Mouse (Mus musculus): ENCODE measurements around the gene Znrf3. TPM values are rescaled to one million over a fixed set of nuclear protein-coding genes. Genes with fewer than 3 reads are reported as not detected.

Gene Znrf3
- polyA plus RNA-seq, 2 experiments, result 8.0 to 12.9 TPM

GRCm38 (mm10) chr11:5255509-5256014, 189.1 kb downstream of the Znrf3 start:
- H3K4me1 ChIP-seq (ENCODE audit: control insufficient read depth, insufficient read depth, low read length), result peaks cover 45% of the 10 kb centered on the region
- 22% methylated on average over 9 of the region's 9 CpGs for WGBS
- no peak overlapping the region for H3K9ac ChIP-seq (ENCODE audit: low read depth, low read length, severe bottlenecking)
- TF ChIP-seq POLR2A (IDR thresholded peaks at IDR 0.05; ENCODE audit: borderline replicate concordance, extremely low read depth, insufficient read depth, insufficient read length), result no peak
- H3K9me3 ChIP-seq (ENCODE audit: control insufficient read depth, low read length), result no peaks in the 10 kb centered on the region
- no peak for ATAC-seq (ENCODE audit: low FRiP score, low read depth)
- no peak overlapping the region for H3K4me3 ChIP-seq (replicated peaks; ENCODE audit: low read length)
- 0 out of 2 replicates have a peak overlapping the region, but pooled peaks have one; percentile 17 for H3K4me2 ChIP-seq (replicated peaks; ENCODE audit: low read depth, low read length, severe bottlenecking)
- DNase-seq (ENCODE audit: low spot score), result no peak
- no peaks in the 10 kb centered on the region for H3K36me3 ChIP-seq (ENCODE audit: control insufficient read depth, insufficient read depth, low read length)
- no peaks in the 10 kb centered on the region for H3K27me3 ChIP-seq (ENCODE audit: control insufficient read depth, insufficient read depth, low read length)
- H3K27ac ChIP-seq (replicated peaks; ENCODE audit: low read depth, low read length), result peak overlapping the region; percentile 63; the same call in 1 of the 2 replicates

DNA sequence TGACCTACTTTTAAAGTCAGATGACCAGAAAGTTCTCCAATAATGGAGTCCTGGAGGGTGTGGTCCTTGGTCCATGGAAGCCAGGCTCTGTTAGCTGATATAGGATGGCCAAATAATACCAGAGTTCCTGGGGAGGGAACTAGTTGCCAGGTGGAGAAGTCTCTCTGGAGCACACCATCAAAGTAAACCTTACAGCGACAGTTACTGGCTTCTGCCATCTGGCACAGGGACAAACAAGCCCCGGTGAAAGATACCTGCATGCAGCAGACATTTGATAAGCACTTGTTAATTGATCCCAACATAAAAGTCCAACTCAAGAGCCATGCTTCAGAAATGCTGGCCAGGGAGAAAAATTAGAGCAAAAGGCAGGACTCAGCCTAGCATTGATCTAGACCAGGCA, 190.6 kb downstream of the Znrf3 start:
- WGBS, result 45% methylated on average over 2 of the region's 2 CpGs

GRCm38 (mm10) chr11:5253528-5253927, 191.1 kb downstream of the Znrf3 start:
- WGBS, result 41% methylated on average over 3 of the region's 3 CpGs

More for the DNA sequence above, 190.6 kb downstream of the Znrf3 start:
- no peak for TF ChIP-seq POLR2A (IDR thresholded peaks at IDR 0.05; ENCODE audit: borderline replicate concordance, extremely low read depth, insufficient read depth, insufficient read length)
- Histone ChIP-seq H3K27me3 (ENCODE audit: control insufficient read depth, insufficient read depth, low read length) (no peaks in the 10 kb centered on the region), H3K9ac (ENCODE audit: low read depth, low read length, severe bottlenecking) (no peak overlapping the region), H3K4me2 (replicated peaks; ENCODE audit: low read depth, low read length, severe bottlenecking) (no peak overlapping the region), H3K4me1 (ENCODE audit: control insufficient read depth, insufficient read depth, low read length) (peaks cover 40% of the 10 kb centered on the region), H3K4me3 (replicated peaks; ENCODE audit: low read length) (no peak overlapping the region), H3K27ac (replicated peaks; ENCODE audit: low read depth, low read length) (no peak overlapping the region), H3K36me3 (ENCODE audit: control insufficient read depth, insufficient read depth, low read length) (no peaks in the 10 kb centered on the region), H3K9me3 (ENCODE audit: control insufficient read depth, low read length) (no peaks in the 10 kb centered on the region)
- DNase-seq (ENCODE audit: low spot score), result no peak
- no peak for ATAC-seq (ENCODE audit: low FRiP score, low read depth)

DNA sequence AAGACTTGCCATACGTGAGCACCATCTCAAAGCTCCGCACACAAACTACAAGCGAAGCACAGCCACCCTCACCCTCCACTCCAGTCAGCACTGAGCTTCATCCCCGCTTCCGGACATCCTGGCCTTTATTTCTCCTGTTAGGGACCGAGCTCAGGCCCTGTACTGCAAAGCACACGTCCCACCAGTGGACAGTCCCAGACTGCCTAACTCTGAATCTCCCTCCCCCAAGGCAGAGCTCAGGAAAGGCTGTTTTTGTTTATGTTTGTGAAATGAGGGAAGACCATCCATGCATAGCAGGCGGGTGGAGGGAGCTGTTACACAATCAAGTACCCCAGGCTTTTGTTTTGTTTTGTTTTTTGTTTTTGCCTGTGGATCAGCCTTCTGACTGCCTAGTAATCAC, 191.9 kb downstream of the Znrf3 start:
- H3K9ac ChIP-seq (ENCODE audit: low read depth, low read length, severe bottlenecking), result no peak overlapping the region
- H3K9me3 ChIP-seq (ENCODE audit: control insufficient read depth, low read length), result no peaks in the 10 kb centered on the region
- ATAC-seq (ENCODE audit: low FRiP score, low read depth), result no peak
- no peaks in the 10 kb centered on the region for H3K27me3 ChIP-seq (ENCODE audit: control insufficient read depth, insufficient read depth, low read length)
- TF ChIP-seq POLR2A (IDR thresholded peaks at IDR 0.05; ENCODE audit: borderline replicate concordance, extremely low read depth, insufficient read depth, insufficient read length), result no peak
- no peak for DNase-seq (ENCODE audit: low spot score)
- no peak overlapping the region for H3K4me2 ChIP-seq (replicated peaks; ENCODE audit: low read depth, low read length, severe bottlenecking)
- H3K36me3 ChIP-seq (ENCODE audit: control insufficient read depth, insufficient read depth, low read length), result no peaks in the 10 kb centered on the region
- 82% methylated on average over 8 of the region's 8 CpGs for WGBS
- peaks cover 40% of the 10 kb centered on the region for H3K4me1 ChIP-seq (ENCODE audit: control insufficient read depth, insufficient read depth, low read length)
- no peak overlapping the region for H3K4me3 ChIP-seq (replicated peaks; ENCODE audit: low read length)
- H3K27ac ChIP-seq (replicated peaks; ENCODE audit: low read depth, low read length), result no peak overlapping the region

More at GRCm38 (mm10) chr11:5253528-5253927, 191.1 kb downstream of the Znrf3 start:
- no peaks in the 10 kb centered on the region for H3K36me3 ChIP-seq (ENCODE audit: control insufficient read depth, insufficient read depth, low read length)
- ATAC-seq (ENCODE audit: low FRiP score, low read depth), result no peak
- no peaks in the 10 kb centered on the region for H3K9me3 ChIP-seq (ENCODE audit: control insufficient read depth, low read length)
- DNase-seq (ENCODE audit: low spot score), result no peak
- no peaks in the 10 kb centered on the region for H3K27me3 ChIP-seq (ENCODE audit: control insufficient read depth, insufficient read depth, low read length)
- no peak overlapping the region for H3K4me3 ChIP-seq (replicated peaks; ENCODE audit: low read length)
- no peak overlapping the region for H3K9ac ChIP-seq (ENCODE audit: low read depth, low read length, severe bottlenecking)
- no peak overlapping the region for H3K27ac ChIP-seq (replicated peaks; ENCODE audit: low read depth, low read length)
- H3K4me2 ChIP-seq (replicated peaks; ENCODE audit: low read depth, low read length, severe bottlenecking), result no peak overlapping the region
- no peak for TF ChIP-seq POLR2A (IDR thresholded peaks at IDR 0.05; ENCODE audit: borderline replicate concordance, extremely low read depth, insufficient read depth, insufficient read length)
- peaks cover 40% of the 10 kb centered on the region for H3K4me1 ChIP-seq (ENCODE audit: control insufficient read depth, insufficient read depth, low read length)

DNA sequence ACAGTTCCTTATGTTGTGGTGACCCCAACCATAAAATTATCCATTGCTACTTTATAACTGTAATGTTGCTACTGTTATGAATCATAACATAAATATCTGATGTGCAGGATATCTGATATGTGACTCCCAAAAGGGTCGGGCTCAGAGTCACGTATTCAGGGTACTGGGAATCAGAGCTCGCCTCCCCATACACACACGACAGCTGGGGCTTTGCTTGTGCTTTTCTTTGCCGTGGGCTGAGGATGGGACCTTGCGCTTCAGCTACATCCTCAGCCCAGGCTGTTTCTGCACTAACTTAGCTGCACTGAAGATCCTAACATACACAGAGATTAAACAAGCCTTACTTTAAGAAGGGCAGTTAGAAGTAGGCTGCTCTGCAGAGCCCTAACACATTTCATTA, 193.5 kb downstream of the Znrf3 start:
- ATAC-seq (ENCODE audit: low FRiP score, low read depth) (0 out of 2 replicates have a peak, but pooled peaks have one; percentile 50), DNase-seq (ENCODE audit: low spot score) (no peak)
- Histone ChIP-seq H3K4me1 (ENCODE audit: control insufficient read depth, insufficient read depth, low read length) (peaks cover 26% of the 10 kb centered on the region), H3K27ac (replicated peaks; ENCODE audit: low read depth, low read length) (0 out of 2 replicates have a peak overlapping the region, but pooled peaks have one; percentile 33), H3K9me3 (ENCODE audit: control insufficient read depth, low read length) (no peaks in the 10 kb centered on the region), H3K27me3 (ENCODE audit: control insufficient read depth, insufficient read depth, low read length) (no peaks in the 10 kb centered on the region), H3K36me3 (ENCODE audit: control insufficient read depth, insufficient read depth, low read length) (no peaks in the 10 kb centered on the region), H3K4me2 (replicated peaks; ENCODE audit: low read depth, low read length, severe bottlenecking) (no peak overlapping the region), H3K9ac (ENCODE audit: low read depth, low read length, severe bottlenecking) (no peak overlapping the region), H3K4me3 (replicated peaks; ENCODE audit: low read length) (no peak overlapping the region)
- 58% methylated on average over 6 of the region's 6 CpGs for WGBS
- TF ChIP-seq POLR2A (IDR thresholded peaks at IDR 0.05; ENCODE audit: borderline replicate concordance, extremely low read depth, insufficient read depth, insufficient read length), result no peak

Data from limb, embryonic 14.5 days (tissue).